In the genomic region with DNA sequence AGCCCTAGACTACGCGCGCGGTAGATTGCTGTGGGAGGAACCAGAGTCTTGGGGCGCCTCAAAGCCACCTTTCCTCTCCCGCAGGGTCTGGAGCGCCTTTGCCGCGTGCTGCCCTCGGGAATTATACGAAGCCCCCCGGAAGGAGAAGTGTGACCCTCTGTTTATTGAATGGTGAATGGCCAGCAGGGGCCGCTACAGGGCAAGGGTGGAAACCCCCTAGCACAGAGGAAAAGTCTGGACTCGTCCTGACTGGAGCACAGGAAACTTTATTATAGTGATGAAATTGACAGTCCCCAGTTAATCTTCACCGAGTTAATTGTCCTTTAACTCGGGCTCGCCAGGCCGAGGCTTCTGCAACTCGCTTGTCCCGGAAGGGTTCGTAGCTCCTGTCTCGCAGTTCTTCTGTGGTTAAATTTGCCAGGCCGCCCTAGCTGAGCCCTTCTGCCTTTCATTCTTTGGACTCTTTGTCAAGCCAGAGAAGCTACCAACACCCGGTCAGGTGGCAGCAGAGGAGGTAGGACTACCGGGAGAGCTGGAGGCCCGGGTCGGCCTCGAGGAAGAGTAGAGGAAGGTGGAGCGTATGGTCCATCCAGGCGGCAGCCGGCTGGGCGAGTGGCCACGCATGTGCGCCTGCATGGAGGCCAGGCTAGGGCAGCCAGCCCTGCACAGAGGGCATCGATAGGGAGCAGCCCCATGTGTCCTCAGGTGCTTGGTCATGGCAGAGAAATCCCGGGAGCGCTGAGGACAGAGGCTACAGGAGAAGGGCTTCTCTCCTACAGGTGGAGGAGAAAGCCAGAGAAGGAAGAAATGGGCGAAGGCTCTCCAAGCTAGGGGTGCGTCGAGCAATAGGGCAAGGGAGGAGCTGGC, we compare ENCODE assay signal across 8 mouse cellular contexts. TPM values are rescaled to one million over a fixed set of nuclear protein-coding genes. Genes with fewer than 3 reads are reported as not detected.
DNase-seq lines count a peak whose midpoint lies in the region; ATAC-seq and TF ChIP-seq lines count a peak whose summit lies in the region.

No protein-coding gene starts in this region.

- no peaks in the 10 kb centered on the region for H3K27me3 ChIP-seq in MEL (ENCODE audit: control insufficient read depth in 1 of 2, insufficient read depth in 2 of 2, low read length in 2 of 2)
- no peaks in the 10 kb centered on the region for H3K27me3 ChIP-seq in cerebellum, adult 2 months (ENCODE audit: control insufficient read depth, insufficient read depth, low read length)
- H3K27me3 ChIP-seq in forebrain, embryonic 16.5 days (replicated peaks; ENCODE audit: control insufficient read depth, insufficient read depth, low read length): no peaks in the 10 kb centered on the region
- H3K27me3 ChIP-seq in lung, embryonic 14.5 days (ENCODE audit: insufficient read depth, low read length): no peaks in the 10 kb centered on the region
- no peaks in the 10 kb centered on the region for H3K27me3 ChIP-seq in thymus, adult 2 months (ENCODE audit: control insufficient read depth, insufficient read depth, low read length)

- TF ChIP-seq POLR2A in MEL (IDR thresholded peaks at IDR 0.05; ENCODE audit: control insufficient read depth in 1 of 2, insufficient read depth in 1 of 2, low read depth in 1 of 2, low read length in 2 of 2, poor library complexity in 1 of 2): no peak; a peak in 1 of 4 replicates
- TF ChIP-seq POLR2A in cerebellum, adult 2 months (IDR thresholded peaks at IDR 0.05; ENCODE audit: borderline replicate concordance, insufficient read depth, low read length): no peak
- no peak for TF ChIP-seq POLR2A in olfactory bulb, adult 2 months (IDR thresholded peaks at IDR 0.05; ENCODE audit: insufficient read depth, low read depth, low read length)
- TF ChIP-seq POLR2A in thymus, adult 2 months (IDR thresholded peaks at IDR 0.05; ENCODE audit: control insufficient read depth, extremely low read depth, insufficient read depth, low read length, poor library complexity): no peak

- peaks cover 1 to 13% of the 10 kb centered on the region in 2 experiments; a peak in 3 of 4 replicates for H3K36me3 ChIP-seq in MEL (ENCODE audit: control insufficient read depth in 1 of 2, insufficient read depth in 2 of 2, low read length in 2 of 2)
- peaks cover 5% of the 10 kb centered on the region; the same call in 1 of the 2 replicates for H3K36me3 ChIP-seq in forebrain, embryonic 16.5 days (ENCODE audit: control insufficient read depth, insufficient read depth)
- peaks cover 21% of the 10 kb centered on the region for H3K36me3 ChIP-seq in lung, embryonic 14.5 days (ENCODE audit: insufficient read depth)
- peaks cover 16% of the 10 kb centered on the region for H3K36me3 ChIP-seq in thymus, adult 2 months (ENCODE audit: control insufficient read depth, insufficient read depth, low read length)

- H3K4me1 ChIP-seq in MEL (ENCODE audit: control insufficient read depth in 1 of 2, insufficient read depth in 2 of 2, low read length in 2 of 2): peaks cover 10 to 34% of the 10 kb centered on the region in 2 experiments; a peak in 3 of 4 replicates
- peaks cover 7% of the 10 kb centered on the region; the same call in 1 of the 2 replicates for H3K4me1 ChIP-seq in cerebellum, adult 2 months (ENCODE audit: control insufficient read depth, insufficient read depth, low read length)
- peaks cover 23% of the 10 kb centered on the region for H3K4me1 ChIP-seq in forebrain, embryonic 16.5 days (replicated peaks; ENCODE audit: control insufficient read depth, insufficient read depth, low read length)
- H3K4me1 ChIP-seq in lung, embryonic 14.5 days (ENCODE audit: insufficient read depth): 0 out of 2 replicates have a peak, but pooled peaks cover 3% of the 10 kb centered on the region
- peaks cover 19% of the 10 kb centered on the region for H3K4me1 ChIP-seq in olfactory bulb, adult 2 months (ENCODE audit: control insufficient read depth, insufficient read depth, low read length)
- peaks cover 10% of the 10 kb centered on the region for H3K4me1 ChIP-seq in thymus, adult 2 months (replicated peaks; ENCODE audit: control insufficient read depth, insufficient read depth, low read length)

- H3K27ac ChIP-seq in MEL (ENCODE audit: control insufficient read depth, low read depth, low read length): peak overlapping the region; percentile 70
- peak overlapping the region; percentile 44; the same call in 1 of the 2 replicates for H3K27ac ChIP-seq in cerebellum, adult 2 months (ENCODE audit: insufficient read depth, low read length)
- peak overlapping the region; percentile 91 for H3K27ac ChIP-seq in forebrain, embryonic 16.5 days (ENCODE audit: low read length)
- peak overlapping the region; percentile 93 for H3K27ac ChIP-seq in lung, embryonic 14.5 days (ENCODE audit: low read depth)
- peak overlapping the region; percentile 43 for H3K27ac ChIP-seq in olfactory bulb, adult 2 months (ENCODE audit: insufficient read depth, low read depth, low read length)
- peak overlapping the region; percentile 24 for H3K27ac ChIP-seq in thymus, adult 2 months (ENCODE audit: control insufficient read depth, insufficient read depth, low read length)

- H3K4me2 ChIP-seq in forebrain, embryonic 16.5 days (ENCODE audit: low read length): peak overlapping the region; percentile 77
- peak overlapping the region; percentile 82 for H3K4me2 ChIP-seq in lung, embryonic 14.5 days

- intact Hi-C loops in heart, postnatal 25 days (cut with DNase I): loop anchor here (1.0 to 10.0 kb wide), 5 partner anchors 15 to 365 kb away; a partner anchor contains a TSS

- H3K9me3 ChIP-seq in MEL (replicated peaks; ENCODE audit: insufficient read depth, low read length): no peaks in the 10 kb centered on the region
- no peaks in the 10 kb centered on the region for H3K9me3 ChIP-seq in forebrain, embryonic 16.5 days (ENCODE audit: control insufficient read depth, low read length)
- H3K9me3 ChIP-seq in lung, embryonic 14.5 days (ENCODE audit: low read depth, low read length): no peaks in the 10 kb centered on the region

- peak; percentile 60 for ATAC-seq in forebrain, embryonic 16.5 days
- ATAC-seq in lung, embryonic 14.5 days (ENCODE audit: insufficient read depth): peak; percentile 67

- 20% methylated on average over 40 of the region's 40 CpGs for WGBS in cerebellum, adult 2 months
- 30% methylated on average over 40 of the region's 40 CpGs for WGBS in forebrain, embryonic 16.5 days
- WGBS in lung, embryonic 14.5 days: 25% methylated on average over 40 of the region's 40 CpGs
- 26% methylated on average over 40 of the region's 40 CpGs for WGBS in olfactory bulb, adult 2 months
- 34% methylated on average over 40 of the region's 40 CpGs for WGBS in thymus, adult 2 months

- H3K4me3 ChIP-seq in MEL (ENCODE audit: control insufficient read depth in 1 of 2, insufficient read depth in 1 of 2, low read depth in 2 of 2, low read length in 2 of 2): peak overlapping the region; percentile 43 to 68
- H3K4me3 ChIP-seq in cerebellum, adult 2 months (replicated peaks; ENCODE audit: insufficient read depth, low read depth, low read length): peak overlapping the region; percentile 69
- H3K4me3 ChIP-seq in forebrain, embryonic 16.5 days (replicated peaks; ENCODE audit: low read length): peak overlapping the region; percentile 99
- peak overlapping the region; percentile 94 for H3K4me3 ChIP-seq in lung, embryonic 14.5 days (ENCODE audit: low read depth, low read length)
- H3K4me3 ChIP-seq in olfactory bulb, adult 2 months (ENCODE audit: insufficient read depth, low read depth, low read length): peak overlapping the region; percentile 85
- peak overlapping the region; percentile 96 for H3K4me3 ChIP-seq in thymus, adult 2 months (ENCODE audit: control insufficient read depth, insufficient read depth, low read length)

- H3K79me2 ChIP-seq in MEL (ENCODE audit: control insufficient read depth, insufficient read depth, low read length, poor library complexity): peaks cover 36% of the 10 kb centered on the region

- TF ChIP-seq RAD21 in MEL (IDR thresholded peaks at IDR 0.05; ENCODE audit: low read depth, low read length): peak; percentile 78

- peak; percentile 85 for DNase-seq in MEL (ENCODE audit: low read depth, low spot score)
- peak; percentile 75 to 86 for DNase-seq in cerebellum, adult 2 months
- DNase-seq in heart, postnatal 25 days (ENCODE audit: low spot score): peak; percentile 63
- peak; percentile 83 for DNase-seq in layer of hippocampus, adult 11-12 months (ENCODE audit: low spot score)
- DNase-seq in lung, embryonic 14.5 days: peak; percentile 96
- DNase-seq in thymus, adult 2 months: peak; percentile 83

- no peak for TF ChIP-seq EP300 in MEL (IDR thresholded peaks at IDR 0.05; ENCODE audit: low read depth in 1 of 2, low read length in 2 of 2)

- TF ChIP-seq CTCF in MEL (IDR thresholded peaks at IDR 0.05 in 2 of 3, conservative IDR thresholded peaks at IDR 0.05 in 1 of 3; ENCODE audit: control insufficient read depth in 1 of 3, insufficient read depth in 1 of 3, low read depth in 2 of 3, low read length in 3 of 3, poor library complexity in 1 of 3, severe bottlenecking in 1 of 3): peak; percentile 75 to 91 (median 86)
- TF ChIP-seq CTCF in cerebellum, adult 2 months (IDR thresholded peaks at IDR 0.05; ENCODE audit: borderline replicate concordance, insufficient read depth, low read depth, low read length): peak; percentile 89
- peak; percentile 95 for TF ChIP-seq CTCF in lung, embryonic 14.5 days (IDR thresholded peaks at IDR 0.05; ENCODE audit: low read depth)
- TF ChIP-seq CTCF in olfactory bulb, adult 2 months (IDR thresholded peaks at IDR 0.05; ENCODE audit: insufficient read depth, low read depth, low read length): peak; percentile 87
- TF ChIP-seq CTCF in thymus, adult 2 months (IDR thresholded peaks at IDR 0.05; ENCODE audit: borderline replicate concordance, control insufficient read depth, extremely low read depth, insufficient read depth, low read length, poor library complexity): peak; percentile 84; the same call in 1 of the 2 replicates

- peak overlapping the region; percentile 79 for H3K9ac ChIP-seq in MEL (ENCODE audit: control insufficient read depth, low read depth, low read length, poor library complexity, severe bottlenecking)
- peak overlapping the region; percentile 99 for H3K9ac ChIP-seq in forebrain, embryonic 16.5 days (replicated peaks; ENCODE audit: low read depth, low read length)
- H3K9ac ChIP-seq in lung, embryonic 14.5 days: peak overlapping the region; percentile 59

RNA-seq across cellular contexts. Expression of a gene that starts 1.1 kb away (rescaled TPM):
- total RNA-seq in MEL (2012; rRNA removed): 13.2 and 15.6 TPM in 2 replicates
- 10 to 100 TPM in 1 of 2 experiments, not detected in 1; 48.2 TPM for polyA plus RNA-seq in MEL (2012; ENCODE audit: insufficient read depth in 1 of 2, insufficient read length in 2 of 2, low read depth in 1 of 2, low replicate concordance in 2 of 2, missing spikeins in 1 of 2)
- 57.7 and 60.0 TPM in 2 replicates for polyA plus RNA-seq in cerebellum, adult 2 months (2012; rRNA removed)
- polyA plus RNA-seq in forebrain, embryonic 16.5 days (2015; fragmentation: Nextera tagmentation; extraction: Ambion mirVana): 8.7 and 15.6 TPM in 2 replicates
- total RNA-seq in heart, postnatal 25 days (2021): 10 to 100 TPM; 17.5 to 22.7 TPM
- 11.7 and 14.8 TPM in 2 replicates for polyA plus RNA-seq in lung, embryonic 14.5 days (2014; fragmentation: Nextera tagmentation; extraction: Ambion mirVana)
- 696 TPM in 1 of 2 replicates, not detected in the other for polyA plus RNA-seq in olfactory bulb, adult 2 months (2012; ENCODE audit: insufficient read depth, insufficient read length, low replicate concordance, missing spikeins)
- polyA plus RNA-seq in thymus, adult 2 months (2012; rRNA removed): 161 and 171 TPM in 2 replicates

RNA-seq across cellular contexts. Expression of a gene that starts 9.0 kb away (rescaled TPM):
- 20.1 and 25.9 TPM in 2 replicates for total RNA-seq in MEL (2012; rRNA removed)
- 10 to 100 TPM in 1 of 2 experiments, not detected in 1; 32.8 TPM for polyA plus RNA-seq in MEL (2012; ENCODE audit: insufficient read depth in 1 of 2, insufficient read length in 2 of 2, low read depth in 1 of 2, low replicate concordance in 2 of 2, missing spikeins in 1 of 2)
- polyA plus RNA-seq in cerebellum, adult 2 months (2012; rRNA removed): not detected in 2 replicates
- polyA plus RNA-seq in forebrain, embryonic 16.5 days (2015; fragmentation: Nextera tagmentation; extraction: Ambion mirVana): 0.22 and 0.23 TPM in 2 replicates
- not detected for total RNA-seq in heart, postnatal 25 days (2021)
- 1.7 and 2.4 TPM in 2 replicates for polyA plus RNA-seq in lung, embryonic 14.5 days (2014; fragmentation: Nextera tagmentation; extraction: Ambion mirVana)
- not detected in 2 replicates for polyA plus RNA-seq in olfactory bulb, adult 2 months (2012; ENCODE audit: insufficient read depth, insufficient read length, low replicate concordance, missing spikeins)
- polyA plus RNA-seq in thymus, adult 2 months (2012; rRNA removed): 1.9 and 3.2 TPM in 2 replicates

RNA-seq across cellular contexts. Expression of a gene that starts 23.0 kb away (rescaled TPM):
- 0.42 and 0.54 TPM in 2 replicates for total RNA-seq in MEL (2012; rRNA removed)
- 1 to 10 TPM in 1 of 2 experiments, not detected in 1; 1.6 TPM for polyA plus RNA-seq in MEL (2012; ENCODE audit: insufficient read depth in 1 of 2, insufficient read length in 2 of 2, low read depth in 1 of 2, low replicate concordance in 2 of 2, missing spikeins in 1 of 2)
- 2.0 and 2.2 TPM in 2 replicates for polyA plus RNA-seq in cerebellum, adult 2 months (2012; rRNA removed)
- 0.34 and 0.40 TPM in 2 replicates for polyA plus RNA-seq in forebrain, embryonic 16.5 days (2015; fragmentation: Nextera tagmentation; extraction: Ambion mirVana)
- under 1 TPM in 1 of 2 experiments, not detected in 1; 0.52 TPM for total RNA-seq in heart, postnatal 25 days (2021)
- 0.46 and 0.51 TPM in 2 replicates for polyA plus RNA-seq in lung, embryonic 14.5 days (2014; fragmentation: Nextera tagmentation; extraction: Ambion mirVana)
- not detected in 2 replicates for polyA plus RNA-seq in olfactory bulb, adult 2 months (2012; ENCODE audit: insufficient read depth, insufficient read length, low replicate concordance, missing spikeins)
- 4.5 and 7.5 TPM in 2 replicates for polyA plus RNA-seq in thymus, adult 2 months (2012; rRNA removed)

RNA-seq across cellular contexts. Expression of a gene that starts 24.4 kb away (rescaled TPM):
- 1.3 and 1.7 TPM in 2 replicates for total RNA-seq in MEL (2012; rRNA removed)
- polyA plus RNA-seq in MEL (2012; ENCODE audit: insufficient read depth in 1 of 2, insufficient read length in 2 of 2, low read depth in 1 of 2, low replicate concordance in 2 of 2, missing spikeins in 1 of 2): 1 to 10 TPM in 1 of 2 experiments, not detected in 1; 3.1 TPM
- polyA plus RNA-seq in cerebellum, adult 2 months (2012; rRNA removed): 8.3 and 10.1 TPM in 2 replicates
- polyA plus RNA-seq in forebrain, embryonic 16.5 days (2015; fragmentation: Nextera tagmentation; extraction: Ambion mirVana): 5.8 and 6.3 TPM in 2 replicates
- 1 to 10 TPM; 1.3 to 1.6 TPM for total RNA-seq in heart, postnatal 25 days (2021)
- polyA plus RNA-seq in lung, embryonic 14.5 days (2014; fragmentation: Nextera tagmentation; extraction: Ambion mirVana): 3.0 and 4.1 TPM in 2 replicates
- not detected in 2 replicates for polyA plus RNA-seq in olfactory bulb, adult 2 months (2012; ENCODE audit: insufficient read depth, insufficient read length, low replicate concordance, missing spikeins)
- 26.1 and 31.7 TPM in 2 replicates for polyA plus RNA-seq in thymus, adult 2 months (2012; rRNA removed)

RNA-seq across cellular contexts. Expression of a gene that starts 26.2 kb away (rescaled TPM):
- total RNA-seq in MEL (2012; rRNA removed): 43.0 and 60.8 TPM in 2 replicates
- polyA plus RNA-seq in MEL (2012; ENCODE audit: insufficient read depth in 1 of 2, insufficient read length in 2 of 2, low read depth in 1 of 2, low replicate concordance in 2 of 2, missing spikeins in 1 of 2): 100 to 1,000 TPM in 1 of 2 experiments, not detected in 1; 157 TPM
- 147 and 155 TPM in 2 replicates for polyA plus RNA-seq in cerebellum, adult 2 months (2012; rRNA removed)
- 117 and 121 TPM in 2 replicates for polyA plus RNA-seq in forebrain, embryonic 16.5 days (2015; fragmentation: Nextera tagmentation; extraction: Ambion mirVana)
- 10 to 100 TPM; 61.2 to 70.3 TPM for total RNA-seq in heart, postnatal 25 days (2021)
- 104 and 105 TPM in 2 replicates for polyA plus RNA-seq in lung, embryonic 14.5 days (2014; fragmentation: Nextera tagmentation; extraction: Ambion mirVana)
- not detected in 2 replicates for polyA plus RNA-seq in olfactory bulb, adult 2 months (2012; ENCODE audit: insufficient read depth, insufficient read length, low replicate concordance, missing spikeins)
- 130 and 176 TPM in 2 replicates for polyA plus RNA-seq in thymus, adult 2 months (2012; rRNA removed)

Comparison
In these comparisons a context has a peak if more than half of its experiments do, and no peak if none do; other contexts are left out.
1. Peak in every context shown above with its lines: DNase-seq, ATAC-seq, H3K4me3 ChIP-seq and H3K27ac ChIP-seq.
2. H3K27ac ChIP-seq: peak in every context shown above with its lines; median percentile 93 in lung, embryonic 14.5 days; 91 in forebrain, embryonic 16.5 days; 70 in MEL; 44 in cerebellum, adult 2 months; 43 in olfactory bulb, adult 2 months; 24 in thymus, adult 2 months.